Mouse (Mus musculus) gastrocnemius, postnatal 25 days (tissue): ENCODE results near the gene Fkbpl. TPM values are rescaled to one million over a fixed set of nuclear protein-coding genes. Genes with fewer than 3 reads are reported as not detected.
A peak's percentile ranks its signal among the peaks of the same experiment; 100 is the strongest.

Source experiments
- DNase-seq: peaks from one replicate; pipeline ENCODE4 v3.0.0; 2022
- total RNA-seq, 2 experiments: library from RNA; stranded (reverse); gene quantifications; 1 replicate in 1 of 2; 2 replicates in 1 of 2; pipeline ENCODE4 v1.2.3; 2021

Fkbpl gene
- total RNA-seq, 2 experiments from 2014 or later, result 5.9 to 7.0 TPM

GRCm38 (mm10) chr17:34627093-34627942 lies 17.2 kb upstream of the Fkbpl start:
- DNase-seq, result peak; percentile 85

- DNase-seq, result no peak
Observed at GRCm38 (mm10) chr17:34627943-34628643, 16.5 kb upstream of the Fkbpl start, which contains the start of gene Ppt2. TSS of gene Ppt2 (minus strand) at chr17:34628510.

- no peak for DNase-seq
Observed at GRCm38 (mm10) chr17:34628644-34628967, 16.0 kb upstream of the Fkbpl start.

- no peak for DNase-seq
Observed at GRCm38 (mm10) chr17:34629221-34629751, 15.3 kb upstream of the Fkbpl start, which contains the start of gene Prrt1. TSS of gene Prrt1 (plus strand) at chr17:34629533.

- DNase-seq, result no peak
Observed at GRCm38 (mm10) chr17:34629796-34630603, 14.6 kb upstream of the Fkbpl start.

GRCm38 (mm10) chr17:34630761-34631301 lies 13.7 kb upstream of the Fkbpl start:
- DNase-seq, result no peak

- no peak for DNase-seq
Observed at GRCm38 (mm10) chr17:34631647-34632046, 12.9 kb upstream of the Fkbpl start.

- peak; percentile 80 for DNase-seq
Observed at GRCm38 (mm10) chr17:34632261-34632691, 12.3 kb upstream of the Fkbpl start.

GRCm38 (mm10) chr17:34635671-34636070 lies 8.9 kb upstream of the Fkbpl start:
- DNase-seq, result no peak

- no peak for DNase-seq
Observed at GRCm38 (mm10) chr17:34637459-34637858, 7.1 kb upstream of the Fkbpl start.

- DNase-seq, result no peak
Observed at GRCm38 (mm10) chr17:34639461-34640255, 4.9 kb upstream of the Fkbpl start.

- DNase-seq, result peak; percentile 47
Observed at GRCm38 (mm10) chr17:34640778-34641601, 3.6 kb upstream of the Fkbpl start.

GRCm38 (mm10) chr17:34641945-34642344 lies 2.6 kb upstream of the Fkbpl start:
- no peak for DNase-seq

- no peak for DNase-seq
Observed at GRCm38 (mm10) chr17:34643379-34643778, 1.2 kb upstream of the Fkbpl start.

- no peak for DNase-seq
Observed at GRCm38 (mm10) chr17:34643944-34644343, 620 bp upstream of the Fkbpl start.

GRCm38 (mm10) chr17:34645256-34645829 lies 779 bp downstream of the Fkbpl start:
- no peak for DNase-seq

GRCm38 (mm10) chr17:34645831-34646511 lies 1.4 kb downstream of the Fkbpl start:
- no peak for DNase-seq

GRCm38 (mm10) chr17:34646906-34647787 lies 2.6 kb downstream of the Fkbpl start, which contains the start of gene Atf6b:
TSS of gene Atf6b (plus strand) at chr17:34647146.
- peak; percentile 97 for DNase-seq
